Comparison of ENCODE assay signal across 8 mouse cellular contexts in the genomic region with DNA sequence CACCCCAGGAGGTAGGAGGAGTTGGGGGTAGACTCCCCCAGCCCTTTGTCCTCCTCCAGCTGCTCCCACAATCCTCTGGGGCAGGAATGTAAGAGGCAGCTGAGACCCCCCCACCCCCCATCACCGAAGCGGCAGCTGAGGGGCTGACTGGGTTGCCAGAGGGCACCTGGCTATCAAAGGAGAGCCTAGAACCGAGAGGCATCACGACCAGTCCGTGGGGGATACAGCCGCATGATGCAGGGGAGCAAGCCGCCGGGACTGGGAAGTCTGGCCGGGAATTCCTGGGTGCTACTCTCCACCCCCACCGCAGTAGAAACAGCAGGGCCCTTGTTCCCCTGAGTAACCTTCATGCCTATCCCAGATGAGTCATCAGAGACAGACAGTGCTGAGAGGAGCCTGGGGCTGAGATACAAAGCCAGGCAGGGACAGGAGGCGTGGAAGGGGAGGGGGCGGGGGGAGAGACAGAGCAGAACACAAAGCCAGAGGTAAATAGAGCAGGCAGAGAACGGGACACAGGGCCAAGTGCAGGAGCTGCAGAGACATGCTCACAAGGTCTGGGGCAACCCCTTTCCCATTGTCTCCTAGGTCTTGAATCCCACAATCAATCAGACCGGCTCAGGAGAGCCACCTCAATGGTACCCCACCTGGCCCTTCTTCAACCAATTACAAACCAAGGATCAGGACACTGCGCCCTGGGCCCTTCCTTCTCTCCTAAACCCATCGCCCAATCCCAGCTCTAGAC. TPM values are rescaled to one million over a fixed set of nuclear protein-coding genes. Genes with fewer than 3 reads are reported as not detected.
DNase-seq lines count a peak whose midpoint lies in the region; ATAC-seq and TF ChIP-seq lines count a peak whose summit lies in the region.

No protein-coding gene starts in this region.

- peak overlapping the region; percentile 66 for H3K4me2 ChIP-seq in midbrain, embryonic 11.5 days

- no peak overlapping the region for H3K27ac ChIP-seq in thymus, adult 2 months (ENCODE audit: control insufficient read depth, insufficient read depth, low read length)
- peak overlapping the region; percentile 89 for H3K27ac ChIP-seq in heart, embryonic 10.5 days
- peak overlapping the region; percentile 100 for H3K27ac ChIP-seq in midbrain, embryonic 11.5 days (ENCODE audit: low read depth, low read length)
- peak overlapping the region; percentile 51 for H3K27ac ChIP-seq in testis, adult 2 months (ENCODE audit: control insufficient read depth, insufficient read depth, low read depth, low read length)

- TF ChIP-seq POLR2A in thymus, adult 2 months (IDR thresholded peaks at IDR 0.05; ENCODE audit: control insufficient read depth, extremely low read depth, insufficient read depth, low read length, poor library complexity): no peak
- no peak for TF ChIP-seq POLR2A in testis, adult 2 months (IDR thresholded peaks at IDR 0.05; ENCODE audit: control insufficient read depth, low read depth, low read length)

- no peak for DNase-seq in thymus, adult 2 months
- DNase-seq in thymus, postnatal 36 days: no peak
- DNase-seq in cerebellum, adult 9-11 months: peak; percentile 75
- DNase-seq in heart, embryonic 10.5 days (ENCODE audit: low spot score): no peak
- DNase-seq in kidney, postnatal 25 days: peak; percentile 20 to 68
- peak; percentile 96 for DNase-seq in midbrain, embryonic 11.5 days (ENCODE audit: low spot score, missing footprints)
- no peak for DNase-seq in spleen, adult 12 weeks (ENCODE audit: low spot score)

- 0 out of 2 replicates have a peak overlapping the region, but pooled peaks have one; percentile 5 for H3K4me3 ChIP-seq in thymus, adult 2 months (ENCODE audit: control insufficient read depth, insufficient read depth, low read length)
- peak overlapping the region; percentile 56 for H3K4me3 ChIP-seq in heart, embryonic 10.5 days
- H3K4me3 ChIP-seq in midbrain, embryonic 11.5 days (ENCODE audit: low read depth, low read length): peak overlapping the region; percentile 31
- no peak overlapping the region; the same call in 1 of the 2 replicates for H3K4me3 ChIP-seq in testis, adult 2 months (ENCODE audit: control insufficient read depth, low read depth, low read length)

- peak overlapping the region; percentile 73 for H3K9ac ChIP-seq in midbrain, embryonic 11.5 days (ENCODE audit: low read length)

- no peaks in the 10 kb centered on the region for H3K36me3 ChIP-seq in thymus, adult 2 months (ENCODE audit: control insufficient read depth, insufficient read depth, low read length)
- H3K36me3 ChIP-seq in heart, embryonic 10.5 days: peaks cover 30% of the 10 kb centered on the region
- peaks cover 18% of the 10 kb centered on the region for H3K36me3 ChIP-seq in midbrain, embryonic 11.5 days (ENCODE audit: control insufficient read depth, insufficient read depth, low read length)
- no peaks in the 10 kb centered on the region for H3K36me3 ChIP-seq in testis, adult 2 months (ENCODE audit: control insufficient read depth, insufficient read depth, low read length)

- no peak for TF ChIP-seq CTCF in thymus, adult 2 months (IDR thresholded peaks at IDR 0.05; ENCODE audit: borderline replicate concordance, control insufficient read depth, extremely low read depth, insufficient read depth, low read length, poor library complexity)
- no peak for TF ChIP-seq CTCF in testis, adult 2 months (IDR thresholded peaks at IDR 0.05; ENCODE audit: control insufficient read depth, insufficient read depth, insufficient replicate concordance, low read depth, low read length)

- H3K4me1 ChIP-seq in thymus, adult 2 months (replicated peaks; ENCODE audit: control insufficient read depth, insufficient read depth, low read length): peaks cover 18% of the 10 kb centered on the region
- peaks cover 48% of the 10 kb centered on the region for H3K4me1 ChIP-seq in heart, embryonic 10.5 days
- H3K4me1 ChIP-seq in midbrain, embryonic 11.5 days (ENCODE audit: control insufficient read depth, insufficient read depth, low read length): peaks cover 29% of the 10 kb centered on the region
- H3K4me1 ChIP-seq in testis, adult 2 months (ENCODE audit: control insufficient read depth, insufficient read depth, low read length): peaks cover 9% of the 10 kb centered on the region

- peak; percentile 77 for ATAC-seq in midbrain, embryonic 11.5 days (ENCODE audit: low FRiP score)

- no peaks in the 10 kb centered on the region; the same call in 1 of the 2 replicates for H3K9me3 ChIP-seq in heart, embryonic 10.5 days
- no peaks in the 10 kb centered on the region; the same call in 1 of the 2 replicates for H3K9me3 ChIP-seq in midbrain, embryonic 11.5 days (ENCODE audit: control insufficient read depth, low read length)

- H3K27me3 ChIP-seq in thymus, adult 2 months (ENCODE audit: control insufficient read depth, insufficient read depth, low read length): peaks cover 25% of the 10 kb centered on the region; the same call in 1 of the 2 replicates
- H3K27me3 ChIP-seq in heart, embryonic 10.5 days (ENCODE audit: insufficient read depth, poor library complexity, severe bottlenecking): peaks cover 44% of the 10 kb centered on the region
- H3K27me3 ChIP-seq in midbrain, embryonic 11.5 days (ENCODE audit: control insufficient read depth, insufficient read depth, low read length): no peaks in the 10 kb centered on the region
- H3K27me3 ChIP-seq in testis, adult 2 months (ENCODE audit: control insufficient read depth, insufficient read depth, low read length): no peaks in the 10 kb centered on the region

- 23% methylated on average over 16 of the region's 16 CpGs for WGBS in thymus, adult 2 months
- 3% methylated on average over 16 of the region's 16 CpGs for WGBS in heart, embryonic 10.5 days
- 2% methylated on average over 16 of the region's 16 CpGs for WGBS in midbrain, embryonic 11.5 days

RNA-seq across cellular contexts. Expression of a gene that starts 6.5 kb away (rescaled TPM):
- 33.6 and 43.6 TPM in 2 replicates for polyA plus RNA-seq in thymus, adult 2 months (2012; rRNA removed)
- polyA plus RNA-seq in heart, embryonic 10.5 days (2016; fragmentation: Nextera tagmentation; extraction: Ambion mirVana): 109 and 158 TPM in 2 replicates
- 78.4 and 92.1 TPM in 2 replicates for polyA plus RNA-seq in midbrain, embryonic 11.5 days (2014; fragmentation: Nextera tagmentation; extraction: Ambion mirVana)
- polyA plus RNA-seq in testis, adult 2 months (2012; rRNA removed): 11.9 and 12.6 TPM in 2 replicates

RNA-seq across cellular contexts. Expression of a gene that starts 24.4 kb away (rescaled TPM):
- polyA plus RNA-seq in thymus, adult 2 months (2012; rRNA removed): 317 and 352 TPM in 2 replicates
- polyA plus RNA-seq in heart, embryonic 10.5 days (2016; fragmentation: Nextera tagmentation; extraction: Ambion mirVana): 34.7 and 43.5 TPM in 2 replicates
- 39.3 TPM in 2 replicates for polyA plus RNA-seq in midbrain, embryonic 11.5 days (2014; fragmentation: Nextera tagmentation; extraction: Ambion mirVana)
- polyA plus RNA-seq in testis, adult 2 months (2012; rRNA removed): 29.4 and 33.7 TPM in 2 replicates

RNA-seq across cellular contexts. Expression of a gene that starts 30.5 kb away (rescaled TPM):
- 153 and 171 TPM in 2 replicates for polyA plus RNA-seq in thymus, adult 2 months (2012; rRNA removed)
- 17.5 and 18.6 TPM in 2 replicates for polyA plus RNA-seq in heart, embryonic 10.5 days (2016; fragmentation: Nextera tagmentation; extraction: Ambion mirVana)
- polyA plus RNA-seq in midbrain, embryonic 11.5 days (2014; fragmentation: Nextera tagmentation; extraction: Ambion mirVana): 9.8 and 10.5 TPM in 2 replicates
- polyA plus RNA-seq in testis, adult 2 months (2012; rRNA removed): 9.5 and 9.8 TPM in 2 replicates

RNA-seq across cellular contexts. Expression of a gene that starts 54.4 kb away (rescaled TPM):
- 0.05 and 0.11 TPM in 2 replicates for polyA plus RNA-seq in thymus, adult 2 months (2012; rRNA removed)
- polyA plus RNA-seq in heart, embryonic 10.5 days (2016; fragmentation: Nextera tagmentation; extraction: Ambion mirVana): 0.52 and 0.60 TPM in 2 replicates
- 0.14 TPM in 1 of 2 replicates, not detected in the other for polyA plus RNA-seq in midbrain, embryonic 11.5 days (2014; fragmentation: Nextera tagmentation; extraction: Ambion mirVana)
- polyA plus RNA-seq in testis, adult 2 months (2012; rRNA removed): 0.10 and 0.11 TPM in 2 replicates

Comparison
In these comparisons a context has a peak if more than half of its experiments do, and no peak if none do; other contexts are left out.
1. DNase-seq: peak in cerebellum, adult 9-11 months (single experiment), kidney, postnatal 25 days (2 of 2) and midbrain, embryonic 11.5 days (single experiment); none in thymus, adult 2 months (single experiment), thymus, postnatal 36 days (0 of 2), heart, embryonic 10.5 days (single experiment) and spleen, adult 12 weeks (single experiment).